Mouse (Mus musculus): ENCODE measurements around the gene Metrn. TPM values are rescaled to one million over a fixed set of nuclear protein-coding genes. Genes with fewer than 3 reads are reported as not detected.

Gene Metrn
- total RNA-seq (2018; cell fraction: chromatin; rRNA removed): 1 to 10 TPM in 19 of 26 experiments, under 1 TPM in 2, not detected in 5; 0.33 to 9.7 (median 2.0) TPM
- 1 to 10 TPM; 3.2 to 9.8 (median 6.6) TPM for total RNA-seq (2018; cell fraction: cytosol; rRNA removed)
- 10 to 100 TPM in 1 of 26 experiments, 1 to 10 TPM in 22, under 1 TPM in 3; 0.72 to 11.7 (median 3.0) TPM for total RNA-seq (2018; cell fraction: nucleus; rRNA removed)
- polyA plus RNA-seq (2018): 3.0 to 22.9 TPM (median 8.0 TPM) in 3 replicates

- Histone ChIP-seq H3K79me2 (ENCODE audit: inconsistent target) (no peaks in the 10 kb centered on the region; the same call in 1 of the 2 replicates), H3K36me3 (ENCODE audit: inconsistent target) (no peaks in the 10 kb centered on the region), H3K27ac (no peak within 1 kb of the TSS), H3K4me3 (ENCODE audit: inconsistent target) (peak within 1 kb of the TSS; percentile 53)
- WGBS (ENCODE audit: missing documents): under 1% methylated on average over 35 of the region's 35 CpGs
Observed at GRCm38 (mm10) chr17:25796951-25797369, at the start of gene Metrn. Metrn (minus strand) TSS chr17:25797136.

DNA sequence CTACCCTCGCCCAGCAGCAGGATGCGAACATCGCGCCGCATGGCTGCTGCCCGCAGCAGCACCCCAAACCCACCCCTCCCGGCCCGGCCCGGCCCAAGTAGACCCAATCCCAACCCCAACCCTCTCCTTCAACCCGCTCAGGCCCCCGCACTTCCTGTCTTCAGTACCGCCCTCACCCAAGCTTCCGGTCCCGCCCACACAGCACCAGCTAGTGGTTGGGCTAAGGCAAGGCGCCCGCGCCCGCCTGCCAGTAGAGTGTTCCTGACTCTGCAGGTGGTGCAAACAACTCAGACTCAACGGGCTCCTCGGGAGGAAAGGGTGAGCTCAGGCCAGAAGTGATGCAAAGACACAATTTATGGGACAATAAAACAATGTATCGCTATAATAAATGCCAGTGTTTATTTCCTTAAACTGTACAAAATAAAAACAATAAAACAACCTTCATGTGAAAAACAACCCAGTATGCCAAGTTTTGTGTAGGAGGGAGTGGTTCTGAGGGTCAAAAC lies 47.5 kb upstream of the Metrn start, which contains the start of gene Rhot2:
Gene Rhot2 (minus strand): TSS at position 456 of the 506 bp plus-strand sequence.
- WGBS (ENCODE audit: missing documents): 0% methylated on average over 19 of the region's 21 CpGs
- Histone ChIP-seq H3K79me2 (ENCODE audit: inconsistent target) (peaks cover 10% of the 10 kb centered on the region; the same call in 1 of the 2 replicates), H3K4me3 (ENCODE audit: inconsistent target) (peak within 1 kb of the TSS; percentile 68), H3K36me3 (ENCODE audit: inconsistent target) (peaks cover 31% of the 10 kb centered on the region), H3K27ac (peak within 1 kb of the TSS; percentile 44)

- Histone ChIP-seq H3K36me3 (ENCODE audit: inconsistent target) (peaks cover 37% of the 10 kb centered on the region), H3K79me2 (ENCODE audit: inconsistent target) (peaks cover 10% of the 10 kb centered on the region; the same call in 1 of the 2 replicates), H3K27ac (0 out of 2 replicates have a peak overlapping the region, but pooled peaks have one; percentile 2), H3K4me3 (ENCODE audit: inconsistent target) (peak overlapping the region; percentile 68)
- WGBS (ENCODE audit: missing documents): 3% methylated on average over 38 of the region's 38 CpGs
Observed at GRCm38 (mm10) chr17:25843636-25844395, 46.9 kb upstream of the Metrn start.

GRCm38 (mm10) chr17:25843122-25843521 lies 46.2 kb upstream of the Metrn start:
- Histone ChIP-seq H3K36me3 (ENCODE audit: inconsistent target) (peaks cover 42% of the 10 kb centered on the region), H3K4me3 (ENCODE audit: inconsistent target) (no peak overlapping the region), H3K79me2 (ENCODE audit: inconsistent target) (peaks cover 10% of the 10 kb centered on the region; the same call in 1 of the 2 replicates), H3K27ac (no peak overlapping the region)
- WGBS (ENCODE audit: missing documents): 95% methylated on average over 4 of the region's 4 CpGs

DNA sequence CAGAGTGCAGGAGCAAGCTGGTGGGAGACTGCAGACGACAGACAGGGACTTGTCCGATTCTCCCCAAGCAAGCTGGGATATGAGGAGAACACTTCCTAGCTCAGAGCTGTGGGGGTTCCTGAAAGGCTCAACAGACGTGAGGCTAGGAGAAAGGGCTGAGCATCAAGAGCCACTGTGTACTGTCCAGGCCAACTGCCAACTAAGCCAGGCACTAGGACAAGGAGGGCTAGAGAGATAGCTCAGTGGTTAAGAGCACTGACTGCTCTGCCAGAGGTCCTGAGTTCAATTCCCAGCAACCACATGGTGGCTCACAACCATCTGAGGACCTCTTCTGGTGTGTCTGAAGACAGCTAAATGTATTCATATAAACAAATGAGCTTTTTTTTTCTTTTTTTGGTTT lies 45.6 kb upstream of the Metrn start:
- H3K79me2 ChIP-seq (ENCODE audit: inconsistent target): peaks cover 10% of the 10 kb centered on the region; the same call in 1 of the 2 replicates
- H3K36me3 ChIP-seq (ENCODE audit: inconsistent target): peaks cover 48% of the 10 kb centered on the region
- no peak overlapping the region for H3K27ac ChIP-seq
- 100% methylated on average over 3 of the region's 3 CpGs for WGBS (ENCODE audit: missing documents)
- no peak overlapping the region for H3K4me3 ChIP-seq (ENCODE audit: inconsistent target)

DNA sequence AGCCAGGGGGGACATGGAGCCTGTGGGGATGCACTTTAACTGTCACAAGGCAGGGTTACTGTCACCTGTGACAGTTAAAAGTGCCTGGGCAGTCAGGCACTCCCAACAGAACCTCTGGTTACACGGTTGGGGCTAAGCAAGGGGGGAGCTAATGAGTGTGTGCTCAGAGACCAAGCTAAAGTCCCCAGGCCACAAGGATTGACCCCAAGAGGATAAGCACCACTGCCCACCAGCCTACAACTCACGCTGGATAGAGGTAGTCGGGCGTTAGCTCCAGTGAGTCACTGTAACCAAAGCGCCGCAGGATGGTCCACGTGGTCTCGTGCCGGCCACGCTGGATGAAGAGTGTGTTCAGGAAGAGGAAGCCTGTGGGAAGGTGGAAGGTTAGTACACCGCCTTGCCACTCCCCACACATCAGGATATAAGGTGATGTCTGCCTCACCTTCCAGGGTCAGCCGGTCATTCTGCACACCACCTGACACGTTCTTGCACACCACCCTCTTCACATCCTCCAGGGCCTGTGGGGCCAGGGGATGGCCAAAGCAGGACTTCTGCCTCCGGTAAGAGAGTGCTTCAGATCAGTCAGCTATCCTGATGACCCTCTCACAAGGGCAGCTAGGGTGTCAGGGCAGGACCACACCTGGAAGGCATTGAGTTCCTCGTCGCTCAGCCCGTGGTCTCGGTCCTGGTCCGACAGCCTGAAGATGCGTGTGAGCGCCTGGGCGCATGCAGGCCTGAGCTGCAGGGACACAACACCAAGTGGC lies 44.4 kb upstream of the Metrn start, which contains the start of gene Gm20683:
Gene Gm20683 (minus strand): TSS at position 647 of the 764 bp plus-strand sequence.
- H3K27ac ChIP-seq: no peak within 1 kb of the TSS
- peaks cover 12% of the 10 kb centered on the region; the same call in 1 of the 2 replicates for H3K79me2 ChIP-seq (ENCODE audit: inconsistent target)
- H3K4me3 ChIP-seq (ENCODE audit: inconsistent target): no peak within 1 kb of the TSS
- 93% methylated on average over 18 of the region's 22 CpGs for WGBS (ENCODE audit: missing documents)
- H3K36me3 ChIP-seq (ENCODE audit: inconsistent target): peaks cover 49% of the 10 kb centered on the region

DNA sequence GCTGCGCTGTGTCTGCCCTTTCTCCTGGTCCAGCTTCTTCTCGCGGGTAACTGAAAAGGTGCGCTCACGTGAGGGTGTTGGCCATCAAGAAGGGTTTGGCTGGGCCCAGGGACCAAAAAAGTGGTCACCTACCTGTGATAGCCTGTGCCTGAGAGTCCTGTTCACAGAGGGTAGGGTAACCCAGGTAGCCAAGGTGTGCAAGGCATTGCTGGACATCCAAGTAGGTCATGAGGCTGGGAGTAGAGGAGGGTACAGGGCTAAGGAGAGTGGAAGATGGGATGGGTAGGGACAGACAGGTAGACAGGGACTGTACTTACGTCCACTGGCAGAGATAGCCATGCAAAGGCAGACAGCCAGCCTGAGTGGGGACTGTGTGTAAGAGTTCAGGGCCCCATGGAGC lies 43.6 kb upstream of the Metrn start:
- Histone ChIP-seq H3K36me3 (ENCODE audit: inconsistent target) (peaks cover 49% of the 10 kb centered on the region), H3K4me3 (ENCODE audit: inconsistent target) (no peak overlapping the region), H3K79me2 (ENCODE audit: inconsistent target) (peaks cover 19% of the 10 kb centered on the region), H3K27ac (no peak overlapping the region)
- 97% methylated on average over 6 of the region's 6 CpGs for WGBS (ENCODE audit: missing documents)

GRCm38 (mm10) chr17:25839455-25840235 lies 42.7 kb upstream of the Metrn start:
- no peak overlapping the region for H3K27ac ChIP-seq
- 93% methylated on average over 13 of the region's 14 CpGs for WGBS (ENCODE audit: missing documents)
- H3K36me3 ChIP-seq (ENCODE audit: inconsistent target): peaks cover 49% of the 10 kb centered on the region

GRCm38 (mm10) chr17:25838904-25839303 lies 42.0 kb upstream of the Metrn start:
- H3K27ac ChIP-seq: no peak overlapping the region
- H3K4me3 ChIP-seq (ENCODE audit: inconsistent target): no peak overlapping the region
- peaks cover 34% of the 10 kb centered on the region for H3K79me2 ChIP-seq (ENCODE audit: inconsistent target)
- H3K36me3 ChIP-seq (ENCODE audit: inconsistent target): peaks cover 49% of the 10 kb centered on the region
- 86% methylated on average over 4 of the region's 4 CpGs for WGBS (ENCODE audit: missing documents)

More at GRCm38 (mm10) chr17:25839455-25840235, 42.7 kb upstream of the Metrn start:
- peaks cover 28% of the 10 kb centered on the region for H3K79me2 ChIP-seq (ENCODE audit: inconsistent target)
- no peak overlapping the region for H3K4me3 ChIP-seq (ENCODE audit: inconsistent target)

- Histone ChIP-seq H3K27ac (no peak overlapping the region), H3K4me3 (ENCODE audit: inconsistent target) (no peak overlapping the region), H3K79me2 (ENCODE audit: inconsistent target) (peaks cover 30% of the 10 kb centered on the region), H3K36me3 (ENCODE audit: inconsistent target) (peaks cover 48% of the 10 kb centered on the region)
- WGBS (ENCODE audit: missing documents): 95% methylated on average over 3 of the region's 3 CpGs
Observed at GRCm38 (mm10) chr17:25837533-25837932, 40.6 kb upstream of the Metrn start.

DNA sequence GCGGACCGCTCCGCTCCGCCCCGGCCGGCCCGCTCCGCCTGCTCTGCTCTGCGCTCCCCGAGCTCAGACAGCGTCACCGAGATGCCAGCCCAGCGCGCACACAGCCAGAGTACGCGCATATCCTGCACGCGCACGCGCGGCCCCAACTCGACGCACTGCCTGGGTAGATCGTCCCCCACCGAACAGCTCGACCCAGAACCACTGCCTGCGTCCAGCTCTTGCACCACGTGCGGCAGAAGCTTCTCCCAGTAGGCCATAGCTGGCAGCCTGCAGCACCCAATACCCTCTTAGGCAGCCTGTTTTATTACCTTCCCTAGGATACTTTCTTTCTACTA lies 40.1 kb upstream of the Metrn start, which contains the start of gene Rhbdl1:
Gene Rhbdl1 (minus strand): TSS at position 220 of the 335 bp plus-strand sequence.
- H3K36me3 ChIP-seq (ENCODE audit: inconsistent target): peaks cover 44% of the 10 kb centered on the region
- no peak within 1 kb of the TSS for H3K4me3 ChIP-seq (ENCODE audit: inconsistent target)
- H3K79me2 ChIP-seq (ENCODE audit: inconsistent target): peaks cover 33% of the 10 kb centered on the region
- no peak within 1 kb of the TSS for H3K27ac ChIP-seq
- 25% methylated on average over 25 of the region's 29 CpGs for WGBS (ENCODE audit: missing documents)

DNA sequence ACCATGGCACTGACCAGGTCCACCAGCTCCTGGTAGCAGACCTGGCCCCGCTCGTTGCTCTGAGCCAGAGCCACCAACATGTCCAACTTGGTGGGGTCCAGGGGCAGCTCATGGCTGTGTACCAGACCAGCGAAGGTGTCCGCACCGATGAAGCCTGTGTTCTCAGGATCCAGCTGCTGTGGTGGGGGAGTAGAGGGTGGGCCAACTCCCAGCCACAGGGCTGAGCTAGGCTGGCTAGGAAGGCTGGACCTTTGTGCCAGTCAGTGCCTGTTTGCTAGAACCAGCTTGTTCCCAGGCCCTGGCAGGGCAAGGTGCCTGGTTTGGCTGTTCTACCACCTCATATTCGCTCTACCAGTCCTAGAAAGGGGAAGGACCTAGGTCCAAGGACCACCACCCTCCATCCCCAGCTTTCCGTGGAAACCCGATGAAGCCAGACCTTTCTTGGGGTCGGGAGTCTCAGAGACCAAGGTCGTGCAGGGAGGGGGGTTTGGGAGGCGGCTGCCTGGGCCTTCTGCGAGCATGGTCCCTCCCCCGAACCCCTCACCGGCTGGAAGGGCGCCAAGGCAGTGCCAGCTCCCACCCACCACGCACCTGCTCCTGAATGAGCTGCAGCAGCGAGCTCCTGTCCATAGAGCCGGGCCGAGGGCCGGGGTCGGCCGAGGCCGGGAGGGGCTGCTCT lies 39.6 kb upstream of the Metrn start:
- Histone ChIP-seq H3K36me3 (ENCODE audit: inconsistent target) (peaks cover 38% of the 10 kb centered on the region), H3K27ac (no peak overlapping the region), H3K4me3 (ENCODE audit: inconsistent target) (no peak overlapping the region), H3K79me2 (ENCODE audit: inconsistent target) (peaks cover 38% of the 10 kb centered on the region)
- 40% methylated on average over 23 of the region's 23 CpGs for WGBS (ENCODE audit: missing documents)

- Histone ChIP-seq H3K27ac (no peak overlapping the region), H3K4me3 (ENCODE audit: inconsistent target) (no peak overlapping the region), H3K36me3 (ENCODE audit: inconsistent target) (peaks cover 33% of the 10 kb centered on the region), H3K79me2 (ENCODE audit: inconsistent target) (peaks cover 46% of the 10 kb centered on the region)
- 91% methylated on average over 14 of the region's 16 CpGs for WGBS (ENCODE audit: missing documents)
Observed at GRCm38 (mm10) chr17:25835816-25836215, 38.9 kb upstream of the Metrn start.

Data from macrophage (primary cell).